Mouse (Mus musculus) MEL (cell line): ENCODE results near the gene Dclre1b. TPM values are rescaled to one million over a fixed set of nuclear protein-coding genes. Genes with fewer than 3 reads are reported as not detected.
"Not testable (repeated sequence)": the region's sequence is repeated elsewhere in the genome, so short reads cannot be mapped to it uniquely, and the experiment has no call there.

Experiments
- DNase-seq: peaks from one replicate; pipeline ENCODE4 v3.0.0; 2011; ENCODE audit warnings: low read depth, low spot score
- H3K27ac ChIP-seq: 2 replicates; pipeline ENCODE4 v1.5.1; 2012; ENCODE audit warnings: low read depth, mild to moderate bottlenecking, control low read depth, low read length, moderate library complexity; ENCODE audit not compliant: control insufficient read depth
- H3K27me3 ChIP-seq, 2 experiments: fragments of 150-350 bp in 1 of 2; sonication (generic) in 1 of 2; 2 replicates each; pipeline ENCODE4 v1.6.1; 2012; ENCODE audit warnings: low read length in 2 of 2, mild to moderate bottlenecking in 2 of 2, improper control_type of control experiment in 1 of 2, moderate library complexity in 1 of 2; ENCODE audit not compliant: insufficient read depth in 2 of 2, control insufficient read depth in 1 of 2
- H3K36me3 ChIP-seq, 2 experiments: 2 replicates each; pipeline ENCODE4 v1.6.1; 2012 to 2014; ENCODE audit warnings: low read length in 2 of 2, improper control_type of control experiment in 1 of 2, inconsistent platforms in 1 of 2, mild to moderate bottlenecking in 1 of 2; ENCODE audit not compliant: insufficient read depth in 2 of 2, control insufficient read depth in 1 of 2
- H3K4me1 ChIP-seq, 2 experiments: fragments of 150-350 bp in 1 of 2; sonication (generic) in 1 of 2; 2 replicates each; pipeline ENCODE4 v1.6.1; 2012; ENCODE audit warnings: low read length in 2 of 2, improper control_type of control experiment in 1 of 2, mild to moderate bottlenecking in 1 of 2; ENCODE audit not compliant: insufficient read depth in 2 of 2, control insufficient read depth in 1 of 2
- H3K4me3 ChIP-seq, 2 experiments: fragments of 150-350 bp in 1 of 2; sonication (generic) in 1 of 2; 2 replicates each; pipeline ENCODE4 v1.5.1; 2012; ENCODE audit warnings: low read depth in 2 of 2, low read length in 2 of 2, mild to moderate bottlenecking in 2 of 2, moderate library complexity in 2 of 2, control low read depth in 1 of 2, improper control_type of control experiment in 1 of 2; ENCODE audit not compliant: control insufficient read depth in 1 of 2, insufficient read depth in 1 of 2
- H3K79me2 ChIP-seq: 2 replicates; pipeline ENCODE4 v1.6.1; 2012; ENCODE audit warnings: mild to moderate bottlenecking, low read length, moderate library complexity; ENCODE audit not compliant: control insufficient read depth, poor library complexity, insufficient read depth
- H3K9ac ChIP-seq: 2 replicates; pipeline ENCODE4 v1.6.1; 2012; ENCODE audit warnings: low read depth, mild to moderate bottlenecking, control low read depth, low read length, moderate library complexity; ENCODE audit not compliant: control insufficient read depth, poor library complexity, severe bottlenecking
- H3K9me3 ChIP-seq: fragments of 150-350 bp; sonication (generic); replicated peaks from 2 replicates; pipeline ENCODE4 v1.6.1; 2012; ENCODE audit warnings: mild to moderate bottlenecking, low read length, improper control_type of control experiment, moderate library complexity; ENCODE audit not compliant: insufficient read depth
- CHD1 ChIP-seq: IDR thresholded peaks from 2 replicates; pipeline ENCODE4 v1.6.1; 2012; ENCODE audit warnings: low read depth, mild to moderate bottlenecking, inconsistent platforms, low read length, improper control_type of control experiment
- E2F4 ChIP-seq: IDR thresholded peaks from 2 replicates; pipeline ENCODE4 v1.6.1; 2011; ENCODE audit warnings: low read depth, low read length, improper control_type of control experiment, borderline replicate concordance
- ELF1 ChIP-seq: IDR thresholded peaks from 2 replicates; pipeline ENCODE4 v1.6.1; 2014; ENCODE audit warnings: low read depth, mild to moderate bottlenecking, inconsistent platforms, low read length, improper control_type of control experiment, moderate library complexity
- EP300 ChIP-seq, 2 experiments: IDR thresholded peaks; 2 replicates each; pipeline ENCODE4 v1.6.1; 2011; ENCODE audit warnings: improper control_type of control experiment in 2 of 2, low read length in 2 of 2, low read depth in 1 of 2, mild to moderate bottlenecking in 1 of 2
- ETS1 ChIP-seq: IDR thresholded peaks from 2 replicates; pipeline ENCODE4 v1.6.1; 2012; ENCODE audit warnings: low read depth, mild to moderate bottlenecking, inconsistent platforms, low read length, improper control_type of control experiment, moderate library complexity
- HCFC1 ChIP-seq: IDR thresholded peaks from 2 replicates; pipeline ENCODE4 v1.6.1; 2012; ENCODE audit warnings: low read depth, mild to moderate bottlenecking, inconsistent platforms, low read length, improper control_type of control experiment, moderate library complexity
- MAFK ChIP-seq: IDR thresholded peaks from 2 replicates; pipeline ENCODE4 v1.6.1; 2011; ENCODE audit warnings: low read depth, mild to moderate bottlenecking, low read length, improper control_type of control experiment, borderline replicate concordance
- MAX ChIP-seq: IDR thresholded peaks from 2 replicates; pipeline ENCODE4 v1.6.1; 2011; ENCODE audit warnings: low read length, improper control_type of control experiment
- MAZ ChIP-seq: IDR thresholded peaks from 2 replicates; pipeline ENCODE4 v1.6.1; 2012; ENCODE audit warnings: low read depth, mild to moderate bottlenecking, inconsistent platforms, low read length, improper control_type of control experiment
- MEF2A ChIP-seq: IDR thresholded peaks from 2 replicates; pipeline ENCODE4 v1.6.1; 2014; ENCODE audit warnings: low read depth, mild to moderate bottlenecking, inconsistent platforms, low read length, improper control_type of control experiment; ENCODE audit not compliant: poor library complexity, insufficient replicate concordance, severe bottlenecking; ENCODE audit errors: extremely low read depth
- MXI1 ChIP-seq: IDR thresholded peaks from 2 replicates; pipeline ENCODE4 v1.6.1; 2011; ENCODE audit warnings: mild to moderate bottlenecking, low read depth, low read length, improper control_type of control experiment
- MYB ChIP-seq: IDR thresholded peaks from 2 replicates; pipeline ENCODE4 v1.6.1; 2011; ENCODE audit warnings: mild to moderate bottlenecking, low read depth, low read length, improper control_type of control experiment
- MYC ChIP-seq: IDR thresholded peaks from 2 replicates; pipeline ENCODE4 v1.6.1; 2011; ENCODE audit warnings: low read depth, mild to moderate bottlenecking, low read length, improper control_type of control experiment, moderate library complexity
- NELFE ChIP-seq: IDR thresholded peaks from 2 replicates; pipeline ENCODE4 v1.6.1; 2011; ENCODE audit warnings: low read depth, low read length, improper control_type of control experiment
- NRF1 ChIP-seq: IDR thresholded peaks from 2 replicates; pipeline ENCODE4 v1.6.1; 2014; ENCODE audit warnings: low read depth, mild to moderate bottlenecking, inconsistent platforms, low read length, improper control_type of control experiment, moderate library complexity; ENCODE audit not compliant: poor library complexity, insufficient read depth, severe bottlenecking
- POLR2A ChIP-seq, 2 experiments: IDR thresholded peaks; 2 replicates each; pipeline ENCODE4 v1.6.1; 2011 to 2012; ENCODE audit warnings: low read length in 2 of 2, mild to moderate bottlenecking in 2 of 2, control low read depth in 1 of 2, improper control_type of control experiment in 1 of 2, low read depth in 1 of 2, moderate library complexity in 1 of 2; ENCODE audit not compliant: control insufficient read depth in 1 of 2, insufficient read depth in 1 of 2, poor library complexity in 1 of 2
- POLR2AphosphoS2 ChIP-seq: IDR thresholded peaks from 2 replicates; pipeline ENCODE4 v1.6.1; 2011; ENCODE audit warnings: low read length, improper control_type of control experiment
- RCOR1 ChIP-seq: IDR thresholded peaks from 2 replicates; pipeline ENCODE4 v1.6.1; 2012; ENCODE audit warnings: low read depth, mild to moderate bottlenecking, inconsistent platforms, low read length, improper control_type of control experiment
- SIN3A ChIP-seq: IDR thresholded peaks from 2 replicates; pipeline ENCODE4 v1.6.1; 2012; ENCODE audit warnings: low read length, improper control_type of control experiment, inconsistent platforms
- SMC3 ChIP-seq: IDR thresholded peaks from 2 replicates; pipeline ENCODE4 v1.6.1; 2011; ENCODE audit warnings: low read depth, low read length, improper control_type of control experiment
- TAL1 ChIP-seq: IDR thresholded peaks from 2 replicates; pipeline ENCODE4 v1.6.1; 2012; ENCODE audit warnings: mild to moderate bottlenecking, inconsistent platforms, low read length, moderate library complexity, mixed read lengths
- TBP ChIP-seq: IDR thresholded peaks from 2 replicates; pipeline ENCODE4 v1.8.0; 2011; ENCODE audit warnings: low read depth, low read length, improper control_type of control experiment
- TCF12 ChIP-seq: IDR thresholded peaks from 2 replicates; pipeline ENCODE4 v1.6.1; 2014; ENCODE audit warnings: low read depth, mild to moderate bottlenecking, inconsistent platforms, low read length, improper control_type of control experiment, moderate library complexity
- ZC3H11A ChIP-seq: IDR thresholded peaks from 2 replicates; pipeline ENCODE4 v1.6.1; 2012; ENCODE audit warnings: low read depth, mild to moderate bottlenecking, inconsistent platforms, low read length, improper control_type of control experiment
- ZMIZ1 ChIP-seq: IDR thresholded peaks from 2 replicates; pipeline ENCODE4 v1.6.1; 2012; ENCODE audit warnings: low read depth, mild to moderate bottlenecking, inconsistent platforms, low read length, improper control_type of control experiment, moderate library complexity
- ZNF384 ChIP-seq: IDR thresholded peaks from 2 replicates; pipeline ENCODE4 v1.6.1; 2012; ENCODE audit warnings: low read depth, mild to moderate bottlenecking, inconsistent platforms, low read length, improper control_type of control experiment
- polyA plus RNA-seq, 2 experiments: library from polyadenylated mRNA; stranded (reverse) in 1 of 2; unstranded in 1 of 2; fragments of >175 nt in 1 of 2; fragments of >200 nt in 1 of 2; gene quantifications; 2 replicates each; pipeline versions ENCODE4 v1.2.1 to v1.2.4; 2012; ENCODE audit warnings: low replicate concordance in 2 of 2, low read depth in 1 of 2; ENCODE audit not compliant: insufficient read length in 2 of 2, insufficient read depth in 1 of 2, missing spikeins in 1 of 2
- total RNA-seq: library from RNA; depleted of rRNA; stranded (reverse); fragments of 300-350 nt; gene quantifications from 2 replicates; pipeline ENCODE4 v1.2.3, GENCODE M21; 2012

Gene Dclre1b
- total and polyA plus RNA-seq, 3 experiments = 11.2 to 25.3 TPM; not detected in 1

DNA sequence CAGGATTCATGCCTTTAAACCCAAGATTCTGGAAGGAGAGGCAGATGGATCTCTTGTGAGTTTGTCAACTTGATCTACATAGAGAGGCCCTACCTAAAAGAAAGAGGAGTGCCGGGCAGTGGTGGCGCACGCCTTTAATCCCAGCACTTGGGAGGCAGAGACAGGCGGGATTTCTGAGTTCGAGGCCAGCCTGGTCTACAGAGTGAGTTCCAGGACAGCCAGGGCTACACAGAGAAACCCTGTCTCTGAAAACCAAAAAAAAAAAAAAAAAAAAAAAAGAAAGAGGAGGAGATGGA, 17.2 kb downstream of the Dclre1b start:
- Histone ChIP-seq H3K36me3 (peaks cover 0 to 31% of the 10 kb centered on the region in 2 experiments; a peak in 2 of 4 replicates), H3K4me1 (peaks cover 13 to 18% of the 10 kb centered on the region in 2 experiments), H3K79me2 (peaks cover 35% of the 10 kb centered on the region), H3K9ac (peak overlapping the region; percentile 92), H3K4me3 (peak overlapping the region; percentile 56 to 75), H3K27ac (peak overlapping the region; percentile 87)
- not testable (repeated sequence) for DNase-seq, H3K9me3 ChIP-seq, H3K27me3 ChIP-seq
- TF ChIP-seq MAFK (0 out of 2 replicates have a peak, but pooled peaks have one; percentile 2), TBP (peak; percentile 95)

DNA sequence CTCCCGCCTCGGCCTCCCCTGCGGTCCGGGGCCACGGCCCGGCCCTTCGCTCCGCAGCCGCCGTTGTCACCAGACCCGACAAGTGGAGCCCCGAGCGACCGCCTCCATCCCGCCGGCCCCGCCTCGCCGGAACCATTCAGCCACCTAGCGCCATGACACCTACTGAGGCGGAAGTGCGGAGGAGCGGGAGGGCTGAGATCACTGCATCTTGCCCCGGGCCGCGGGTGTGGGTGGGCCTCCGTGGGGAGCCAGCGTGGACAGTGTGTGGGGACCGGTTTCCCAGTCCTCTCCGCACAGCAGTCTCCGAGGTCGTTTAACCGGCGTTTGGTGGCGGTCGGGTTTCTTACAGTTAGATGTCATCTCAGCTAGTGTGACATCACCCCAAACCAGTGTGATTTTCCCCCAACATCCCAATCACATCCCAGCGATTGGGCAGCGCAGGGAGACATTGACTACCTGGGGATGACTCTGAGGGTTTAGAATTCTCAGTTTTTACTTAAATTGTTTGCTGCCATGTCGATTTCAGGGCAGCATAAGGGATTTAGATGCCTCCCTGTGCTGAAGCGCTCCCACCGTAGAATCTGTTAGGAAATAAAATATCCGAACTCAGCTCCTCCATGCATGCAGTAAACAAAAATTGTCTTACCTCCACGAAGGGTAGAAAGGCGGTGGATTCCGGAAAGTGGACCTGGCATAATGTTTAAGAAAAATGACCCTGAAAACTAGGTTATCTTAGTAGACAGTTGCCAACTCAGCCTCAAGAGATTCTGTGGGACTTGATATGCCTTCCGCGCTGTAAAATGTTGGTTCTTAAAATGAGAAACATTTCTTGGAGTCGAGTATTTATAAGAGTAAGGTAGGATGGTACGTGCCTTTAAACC, 17.8 kb downstream of the Dclre1b start, which contains the start of gene Hipk1:
TSS of gene Hipk1 (minus strand) at position 334 of the 881 bp plus-strand sequence.
- Histone ChIP-seq H3K79me2 (peaks cover 39% of the 10 kb centered on the region), H3K36me3 (peaks cover 0 to 32% of the 10 kb centered on the region in 2 experiments; a peak in 2 of 4 replicates), H3K4me3 (peak within 1 kb of the TSS; percentile 75 to 91), H3K27me3 (no peaks in the 10 kb centered on the region), H3K4me1 (peaks cover 13 to 18% of the 10 kb centered on the region in 2 experiments), H3K9me3 (no peaks in the 10 kb centered on the region), H3K27ac (peak within 1 kb of the TSS; percentile 87), H3K9ac (peak within 1 kb of the TSS; percentile 92)
- TF ChIP-seq TCF12 = peak; percentile 56; the same call in 1 of the 2 replicates
- TF ChIP-seq POLR2AphosphoS2 = peak; percentile 74; the same call in 1 of the 2 replicates
- no peak for TF ChIP-seq ZMIZ1
- peak in 1 of 2 experiments; percentile 32; a peak in 2 of 4 replicates for TF ChIP-seq EP300 (IDR thresholded peaks at IDR 0.05; ENCODE audit: low read depth in 1 of 2, low read length in 2 of 2)
- no peak for TF ChIP-seq E2F4
- peak; percentile 71 to 84 for TF ChIP-seq POLR2A (IDR thresholded peaks at IDR 0.05; ENCODE audit: control insufficient read depth in 1 of 2, insufficient read depth in 1 of 2, low read depth in 1 of 2, low read length in 2 of 2, poor library complexity in 1 of 2)
- TF ChIP-seq MAFK = 0 out of 2 replicates have a peak, but pooled peaks have one; percentile 5
- peak; percentile 82 for TF ChIP-seq SIN3A
- peak; percentile 2; the same call in 1 of the 2 replicates for TF ChIP-seq ZNF384
- TF ChIP-seq MEF2A = no peak
- peak; percentile 12; the same call in 1 of the 2 replicates for TF ChIP-seq ETS1
- peak; percentile 47 for TF ChIP-seq NRF1
- TF ChIP-seq ZC3H11A = 0 out of 2 replicates have a peak, but pooled peaks have one; percentile 2
- no peak; the same call in 1 of the 2 replicates for TF ChIP-seq RCOR1
- TF ChIP-seq MAZ = peak; percentile 93
- TF ChIP-seq MYC = no peak
- TF ChIP-seq MYB = no peak
- peak; percentile 76 for TF ChIP-seq MXI1
- TF ChIP-seq TBP = 0 out of 2 replicates have a peak, but pooled peaks have one; percentile 46
- peak; percentile 19; the same call in 1 of the 2 replicates for TF ChIP-seq TAL1
- TF ChIP-seq MAX = peak; percentile 71; the same call in 1 of the 2 replicates
- no peak for TF ChIP-seq SMC3
- TF ChIP-seq ELF1 = peak; percentile 90
- peak; percentile 63 for TF ChIP-seq NELFE
- TF ChIP-seq HCFC1 = peak; percentile 85
- TF ChIP-seq CHD1 = peak; percentile 87
- peak; percentile 94 for DNase-seq
